Mouse (Mus musculus) bone marrow, adult 2 months (tissue): ENCODE measurements around the gene B4galt5. TPM values are rescaled to one million over a fixed set of nuclear protein-coding genes. Genes with fewer than 3 reads are reported as not detected.

ENCODE experiments used
- H3K27ac ChIP-seq: fragments of 200-500 bp; 2 replicates; pipeline ENCODE4 v1.5.1; 2012; ENCODE audit warnings: low read depth, mild to moderate bottlenecking, control low read depth, inconsistent platforms, low read length; ENCODE audit not compliant: control insufficient read depth, poor library complexity, insufficient read depth
- H3K4me1 ChIP-seq: fragments of 200-500 bp; 2 replicates; pipeline ENCODE4 v1.6.1; 2011; ENCODE audit warnings: low read length; ENCODE audit not compliant: control insufficient read depth, insufficient read depth
- H3K4me3 ChIP-seq: fragments of 200-500 bp; replicated peaks from 2 replicates; pipeline ENCODE3; 2011; ENCODE audit warnings: mild to moderate bottlenecking, low read depth, low read length, control low read depth; ENCODE audit not compliant: control insufficient read depth
- CTCF ChIP-seq: fragments of 200-500 bp; IDR thresholded peaks from 2 replicates; pipeline ENCODE4 v1.5.1; 2011; ENCODE audit warnings: low read length, control low read depth; ENCODE audit not compliant: control insufficient read depth, insufficient read depth
- POLR2A ChIP-seq: fragments of 200-500 bp; IDR thresholded peaks from 2 replicates; pipeline ENCODE4 v1.6.1; 2011; ENCODE audit warnings: low read depth, mild to moderate bottlenecking, control low read depth, low read length, borderline replicate concordance; ENCODE audit not compliant: control insufficient read depth
- WGBS: fragments of 180-500 bp; shearing (Covaris S2); methylation state at CpG from one replicate; pipeline ENCODE4 v1.1.7; 2018; 5-methylcytosine and 5-hydroxymethylcytosine counted together
- polyA plus RNA-seq: library from polyadenylated mRNA; stranded (reverse); fragments of >200 nt; gene quantifications from 2 replicates; pipeline ENCODE4 v1.2.4, GENCODE M21; 2011; ENCODE audit warnings: low replicate concordance; ENCODE audit not compliant: missing spikeins, insufficient read depth, insufficient read length

The B4galt5 gene
- polyA plus RNA-seq, 1 experiment = 5.7 TPM

GRCm38 (mm10) chr2:167309286-167309685, 39.7 kb downstream of the B4galt5 start:
- Histone ChIP-seq H3K4me3 (no peak overlapping the region), H3K27ac (no peak overlapping the region), H3K4me1 (peaks cover 9% of the 10 kb centered on the region; the same call in 1 of the 2 replicates)
- TF ChIP-seq POLR2A (no peak), CTCF (no peak)
- 84% methylated on average over 12 of the region's 12 CpGs for WGBS

GRCm38 (mm10) chr2:167307716-167308115, 41.3 kb downstream of the B4galt5 start:
- 73% methylated on average over 12 of the region's 12 CpGs for WGBS

GRCm38 (mm10) chr2:167306626-167307541, 42.1 kb downstream of the B4galt5 start:
- Histone ChIP-seq H3K27ac (no peak overlapping the region), H3K4me3 (no peak overlapping the region), H3K4me1 (no peaks in the 10 kb centered on the region)
- WGBS = 75% methylated on average over 15 of the region's 15 CpGs
- TF ChIP-seq CTCF = no peak
- no peak for TF ChIP-seq POLR2A

More at GRCm38 (mm10) chr2:167307716-167308115, 41.3 kb downstream of the B4galt5 start:
- H3K27ac ChIP-seq = no peak overlapping the region
- no peaks in the 10 kb centered on the region for H3K4me1 ChIP-seq
- no peak for TF ChIP-seq CTCF
- no peak for TF ChIP-seq POLR2A
- H3K4me3 ChIP-seq = no peak overlapping the region

GRCm38 (mm10) chr2:167306273-167306594, 42.7 kb downstream of the B4galt5 start:
- TF ChIP-seq POLR2A (no peak), CTCF (no peak)
- no peak overlapping the region for H3K4me3 ChIP-seq
- H3K27ac ChIP-seq = no peak overlapping the region
- WGBS = 89% methylated on average over 4 of the region's 4 CpGs
- no peaks in the 10 kb centered on the region for H3K4me1 ChIP-seq

- TF ChIP-seq POLR2A (no peak), CTCF (no peak)
- H3K4me1 ChIP-seq = no peaks in the 10 kb centered on the region
- H3K27ac ChIP-seq = no peak overlapping the region
- WGBS = 85% methylated on average over 12 of the region's 13 CpGs
- H3K4me3 ChIP-seq = no peak overlapping the region
Measured at GRCm38 (mm10) chr2:167305382-167306272, 43.4 kb downstream of the B4galt5 start.

- 88% methylated on average over 16 of the region's 16 CpGs for WGBS
- no peak overlapping the region for H3K4me3 ChIP-seq
- TF ChIP-seq CTCF = no peak
- no peak for TF ChIP-seq POLR2A
- H3K27ac ChIP-seq = no peak overlapping the region
- no peaks in the 10 kb centered on the region for H3K4me1 ChIP-seq
Measured at GRCm38 (mm10) chr2:167304651-167305381, 44.2 kb downstream of the B4galt5 start.

- no peak overlapping the region for H3K27ac ChIP-seq
- H3K4me3 ChIP-seq = no peak overlapping the region
- TF ChIP-seq CTCF = no peak
- TF ChIP-seq POLR2A = no peak
- H3K4me1 ChIP-seq = no peaks in the 10 kb centered on the region
- 85% methylated on average over 6 of the region's 6 CpGs for WGBS
Measured at GRCm38 (mm10) chr2:167303806-167304205, 45.2 kb downstream of the B4galt5 start.
